Mouse (Mus musculus) limb, embryonic 13.5 days (tissue): ENCODE data around the gene Atp8a2. TPM values are rescaled to one million over a fixed set of nuclear protein-coding genes. Genes with fewer than 3 reads are reported as not detected.

ENCODE experiments used
- ATAC-seq: fragments of 200-750 bp; cut with Nextera tagmentation; 2 replicates; pipeline ENCODE4 v1.8.0; 2017; ENCODE audit warnings: low read depth, moderate number of reproducible peaks, moderate TSS enrichment; ENCODE audit not compliant: low FRiP score
- H3K27ac ChIP-seq: fragments of 300-500 bp; sonication (generic); 2 replicates; pipeline ENCODE4 v1.5.1; 2015; ENCODE audit warnings: inconsistent platforms, mild to moderate bottlenecking, moderate library complexity
- H3K27me3 ChIP-seq: fragments of 300-500 bp; sonication (generic); 2 replicates; pipeline ENCODE4 v1.6.1; 2015; ENCODE audit warnings: mild to moderate bottlenecking, inconsistent platforms
- H3K36me3 ChIP-seq: fragments of 300-500 bp; sonication (generic); 2 replicates; pipeline ENCODE4 v1.6.1; 2015; ENCODE audit warnings: inconsistent platforms, mild to moderate bottlenecking, moderate library complexity
- H3K4me1 ChIP-seq: fragments of 300-500 bp; sonication (generic); 2 replicates; pipeline ENCODE4 v1.6.1; 2015; ENCODE audit warnings: inconsistent platforms
- H3K4me2 ChIP-seq: fragments of 300-500 bp; sonication (generic); replicated peaks from 2 replicates; pipeline ENCODE4 v1.6.1; 2015; ENCODE audit warnings: inconsistent platforms, mild to moderate bottlenecking, moderate library complexity
- H3K4me3 ChIP-seq: fragments of 300-500 bp; sonication (generic); 2 replicates; pipeline ENCODE4 v1.5.1; 2015; ENCODE audit warnings: moderate library complexity, mild to moderate bottlenecking, inconsistent platforms
- H3K9ac ChIP-seq: fragments of 300-500 bp; sonication (generic); 2 replicates; pipeline ENCODE4 v1.6.1; 2015; ENCODE audit warnings: mild to moderate bottlenecking, inconsistent platforms
- H3K9me3 ChIP-seq: fragments of 300-500 bp; sonication (generic); 2 replicates; pipeline ENCODE4 v1.6.1; 2016; ENCODE audit warnings: inconsistent platforms
- WGBS: fragments of 180-500 bp; shearing (Covaris S2); methylation state at CpG from one replicate; pipeline ENCODE4 v1.1.7; 2015; 5-methylcytosine and 5-hydroxymethylcytosine counted together
- polyA plus RNA-seq: library from polyadenylated mRNA; unstranded; fragments of >200 nt; fragmentation: Nextera tagmentation; extraction: Ambion mirVana; gene quantifications from 2 replicates; pipeline ENCODE4 v1.2.1, GENCODE M21; 2015

Atp8a2 gene
- polyA plus RNA-seq, 1 experiment from 2014 or later: 3.2 TPM

- ATAC-seq: no peak
- H3K9me3 ChIP-seq: no peaks in the 10 kb centered on the region
- H3K27me3 ChIP-seq: peaks cover 25% of the 10 kb centered on the region
- 77% methylated on average over 10 of the region's 10 CpGs for whole genome bisulfite sequencing
- H3K36me3 ChIP-seq: no peaks in the 10 kb centered on the region
- no peak overlapping the region for H3K4me2 ChIP-seq
- peaks cover 15% of the 10 kb centered on the region for H3K4me1 ChIP-seq
- no peak overlapping the region for H3K4me3 ChIP-seq
- H3K27ac ChIP-seq: no peak overlapping the region
- H3K9ac ChIP-seq: no peak overlapping the region
Measured at GRCm38 (mm10) chr14:59793841-59794240, 403.1 kb downstream of the Atp8a2 start.

- H3K27ac ChIP-seq: no peak overlapping the region
- WGBS: 77% methylated on average over 11 of the region's 11 CpGs
- no peak overlapping the region for H3K9ac ChIP-seq
- no peak overlapping the region for H3K4me2 ChIP-seq
- H3K9me3 ChIP-seq: peaks cover 4% of the 10 kb centered on the region
- no peak overlapping the region for H3K4me3 ChIP-seq
- no peaks in the 10 kb centered on the region for H3K27me3 ChIP-seq
- H3K36me3 ChIP-seq: no peaks in the 10 kb centered on the region
- ATAC-seq: no peak
- 0 out of 2 replicates have a peak, but pooled peaks cover 8% of the 10 kb centered on the region for H3K4me1 ChIP-seq
Measured at GRCm38 (mm10) chr14:59783348-59784341, 413.3 kb downstream of the Atp8a2 start.

GRCm38 (mm10) chr14:59780391-59780790 is 416.6 kb downstream of the Atp8a2 start:
- no peak overlapping the region for H3K4me3 ChIP-seq
- ATAC-seq: no peak
- 89% methylated on average over 9 of the region's 9 CpGs for WGBS
- 0 out of 2 replicates have a peak, but pooled peaks cover 5% of the 10 kb centered on the region for H3K4me1 ChIP-seq
- no peaks in the 10 kb centered on the region for H3K27me3 ChIP-seq
- no peaks in the 10 kb centered on the region for H3K36me3 ChIP-seq
- no peak overlapping the region for H3K9ac ChIP-seq
- H3K4me2 ChIP-seq: no peak overlapping the region
- no peak overlapping the region for H3K27ac ChIP-seq
- peaks cover 4% of the 10 kb centered on the region for H3K9me3 ChIP-seq

DNA sequence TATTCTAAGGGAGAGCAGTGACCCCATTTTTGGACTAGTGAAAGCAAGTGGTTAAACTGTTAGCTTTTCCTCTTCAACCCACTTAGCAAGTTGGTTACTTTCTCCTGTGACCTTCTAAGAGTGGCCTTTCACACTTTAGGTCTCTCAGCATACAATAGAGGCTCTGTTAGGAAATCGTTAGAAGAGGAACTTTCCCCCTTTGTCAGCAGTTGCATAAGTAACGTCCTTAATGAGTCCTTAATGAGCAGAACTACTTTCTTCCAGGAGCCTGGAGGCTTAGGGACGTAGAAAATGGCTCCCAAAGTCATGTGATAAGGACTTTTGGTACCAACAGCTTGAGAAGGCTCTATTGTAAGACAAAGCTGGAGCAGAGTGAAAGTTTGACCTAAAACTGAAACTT is 434.8 kb downstream of the Atp8a2 start:
- H3K4me1 ChIP-seq: peaks cover 43% of the 10 kb centered on the region
- H3K27me3 ChIP-seq: peaks cover 22% of the 10 kb centered on the region
- no peaks in the 10 kb centered on the region for H3K36me3 ChIP-seq
- H3K4me3 ChIP-seq: no peak overlapping the region
- 48% methylated on average over 3 of the region's 3 CpGs for WGBS
- no peaks in the 10 kb centered on the region for H3K9me3 ChIP-seq
- H3K9ac ChIP-seq: no peak overlapping the region
- no peak overlapping the region for H3K4me2 ChIP-seq
- ATAC-seq: no peak
- H3K27ac ChIP-seq: no peak overlapping the region

- peaks cover 26% of the 10 kb centered on the region for H3K27me3 ChIP-seq
- 20% methylated on average over 12 of the region's 12 CpGs for WGBS
- H3K36me3 ChIP-seq: no peaks in the 10 kb centered on the region
- no peaks in the 10 kb centered on the region for H3K9me3 ChIP-seq
- H3K4me1 ChIP-seq: peaks cover 40% of the 10 kb centered on the region
- H3K9ac ChIP-seq: no peak overlapping the region
- peak overlapping the region; percentile 52; the same call in 1 of the 2 replicates for H3K27ac ChIP-seq
- peak overlapping the region; percentile 7; the same call in 1 of the 2 replicates for H3K4me3 ChIP-seq
- H3K4me2 ChIP-seq: peak overlapping the region; percentile 48
- ATAC-seq: peak; percentile 82
Measured at GRCm38 (mm10) chr14:59759900-59760493, 437.0 kb downstream of the Atp8a2 start.

GRCm38 (mm10) chr14:59759196-59759839 is 437.7 kb downstream of the Atp8a2 start:
- Histone ChIP-seq H3K9ac (no peak overlapping the region), H3K4me3 (peak overlapping the region; percentile 7; the same call in 1 of the 2 replicates), H3K36me3 (no peaks in the 10 kb centered on the region), H3K27me3 (peaks cover 26% of the 10 kb centered on the region), H3K9me3 (no peaks in the 10 kb centered on the region), H3K4me1 (peaks cover 45% of the 10 kb centered on the region), H3K4me2 (peak overlapping the region; percentile 48), H3K27ac (peak overlapping the region; percentile 52; the same call in 1 of the 2 replicates)
- 25% methylated on average over 15 of the region's 15 CpGs for WGBS
- ATAC-seq: peak; percentile 54; the same call in 1 of the 2 replicates

GRCm38 (mm10) chr14:59752401-59752800 is 444.6 kb downstream of the Atp8a2 start:
- Histone ChIP-seq H3K4me3 (no peak overlapping the region), H3K27me3 (peaks cover 8% of the 10 kb centered on the region; the same call in 1 of the 2 replicates), H3K9ac (no peak overlapping the region), H3K27ac (no peak overlapping the region), H3K4me1 (peaks cover 30% of the 10 kb centered on the region), H3K36me3 (no peaks in the 10 kb centered on the region), H3K4me2 (no peak overlapping the region), H3K9me3 (peaks cover 2% of the 10 kb centered on the region; the same call in 1 of the 2 replicates)
- ATAC-seq: no peak
- WGBS: 83% methylated on average over 3 of the region's 3 CpGs

GRCm38 (mm10) chr14:59750005-59750404 is 447.0 kb downstream of the Atp8a2 start:
- 51% methylated on average over 6 of the region's 6 CpGs for WGBS
- ATAC-seq: 0 out of 2 replicates have a peak, but pooled peaks have one; percentile 32
- H3K27ac ChIP-seq: no peak overlapping the region
- H3K36me3 ChIP-seq: no peaks in the 10 kb centered on the region
- peaks cover 4% of the 10 kb centered on the region; the same call in 1 of the 2 replicates for H3K9me3 ChIP-seq
- no peaks in the 10 kb centered on the region for H3K27me3 ChIP-seq
- H3K9ac ChIP-seq: no peak overlapping the region
- peaks cover 28% of the 10 kb centered on the region for H3K4me1 ChIP-seq
- H3K4me2 ChIP-seq: no peak overlapping the region
- H3K4me3 ChIP-seq: no peak overlapping the region

- WGBS: 70% methylated on average over 4 of the region's 4 CpGs
- H3K27me3 ChIP-seq: no peaks in the 10 kb centered on the region
- no peak overlapping the region for H3K27ac ChIP-seq
- H3K4me3 ChIP-seq: no peak overlapping the region
- H3K9ac ChIP-seq: no peak overlapping the region
- no peaks in the 10 kb centered on the region for H3K36me3 ChIP-seq
- peaks cover 4% of the 10 kb centered on the region; the same call in 1 of the 2 replicates for H3K9me3 ChIP-seq
- ATAC-seq: no peak
- no peak overlapping the region for H3K4me2 ChIP-seq
- H3K4me1 ChIP-seq: peaks cover 31% of the 10 kb centered on the region; the same call in 1 of the 2 replicates
Measured at GRCm38 (mm10) chr14:59745676-59746075, 451.3 kb downstream of the Atp8a2 start.

DNA sequence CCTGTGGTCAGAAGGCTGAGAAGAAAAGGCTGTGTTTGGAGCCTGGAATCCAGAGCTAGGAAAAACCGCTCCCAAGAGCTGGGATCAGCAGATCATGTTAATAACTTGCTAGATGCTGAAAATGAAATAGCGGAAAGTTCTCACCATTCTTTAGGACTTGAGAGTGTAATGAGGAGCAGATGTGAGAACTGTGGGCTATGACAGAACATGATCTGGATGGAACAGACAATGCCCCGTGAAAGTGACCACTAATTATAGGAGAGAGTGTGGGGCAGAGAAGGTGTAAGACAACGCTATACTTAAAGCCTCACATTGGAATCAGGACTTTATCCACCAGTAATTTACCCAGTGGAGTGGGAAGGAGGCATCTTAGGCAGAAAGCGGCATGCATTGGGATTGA is 455.2 kb downstream of the Atp8a2 start:
- H3K9ac ChIP-seq: no peak overlapping the region
- peaks cover 33% of the 10 kb centered on the region for H3K4me1 ChIP-seq
- ATAC-seq: no peak
- no peaks in the 10 kb centered on the region for H3K9me3 ChIP-seq
- H3K4me2 ChIP-seq: no peak overlapping the region
- no peaks in the 10 kb centered on the region for H3K27me3 ChIP-seq
- H3K27ac ChIP-seq: no peak overlapping the region
- H3K36me3 ChIP-seq: no peaks in the 10 kb centered on the region
- WGBS: 53% methylated on average over 5 of the region's 5 CpGs
- no peak overlapping the region for H3K4me3 ChIP-seq

- no peak overlapping the region for H3K4me3 ChIP-seq
- H3K4me1 ChIP-seq: peaks cover 28% of the 10 kb centered on the region
- WGBS: 31% methylated on average over 6 of the region's 6 CpGs
- no peaks in the 10 kb centered on the region for H3K9me3 ChIP-seq
- no peaks in the 10 kb centered on the region for H3K27me3 ChIP-seq
- H3K4me2 ChIP-seq: no peak overlapping the region
- no peak overlapping the region for H3K9ac ChIP-seq
- H3K27ac ChIP-seq: no peak overlapping the region
- no peaks in the 10 kb centered on the region for H3K36me3 ChIP-seq
- peak; percentile 59 for ATAC-seq
Measured at GRCm38 (mm10) chr14:59739446-59739845, 457.5 kb downstream of the Atp8a2 start.
